Mouse (Mus musculus) heart, adult 2 months (tissue): ENCODE measurements around the gene Mrtfa. TPM values are rescaled to one million over a fixed set of nuclear protein-coding genes. Genes with fewer than 3 reads are reported as not detected.

Experiments
- DNase-seq, 2 experiments: peaks; one replicate each; pipeline ENCODE4 v3.0.0; 2021
- H3K27ac ChIP-seq: fragments of 200-600 bp; 2 replicates; pipeline ENCODE4 v1.8.1; 2022
- H3K27me3 ChIP-seq: fragments of 200-500 bp; 2 replicates; pipeline ENCODE4 v1.6.1; 2012; ENCODE audit warnings: mild to moderate bottlenecking, low read length, inconsistent platforms, mixed read lengths; ENCODE audit not compliant: control insufficient read depth, insufficient read depth
- H3K36me3 ChIP-seq: fragments of 200-500 bp; 2 replicates; pipeline ENCODE4 v1.6.1; 2012; ENCODE audit warnings: low read length, inconsistent platforms; ENCODE audit not compliant: control insufficient read depth, insufficient read depth
- H3K4me1 ChIP-seq: fragments of 200-500 bp; 2 replicates; pipeline ENCODE4 v1.6.1; 2011; ENCODE audit warnings: low read length; ENCODE audit not compliant: control insufficient read depth, insufficient read depth
- H3K4me3 ChIP-seq: fragments of 200-600 bp; 2 replicates; pipeline ENCODE4 v1.8.1; 2022
- H3K79me2 ChIP-seq: fragments of 200-500 bp; replicated peaks from 2 replicates; pipeline ENCODE4 v1.6.1; 2012; ENCODE audit warnings: mild to moderate bottlenecking, inconsistent platforms, low read length, moderate library complexity, mixed read lengths; ENCODE audit not compliant: control insufficient read depth, insufficient read depth
- H3K9ac ChIP-seq: fragments of 200-500 bp; 2 replicates; pipeline ENCODE4 v1.6.1; 2012; ENCODE audit warnings: low read depth, mild to moderate bottlenecking, control low read depth, inconsistent platforms, low read length, mixed read lengths
- CTCF ChIP-seq: fragments of 200-600 bp; IDR thresholded peaks from 2 replicates; pipeline ENCODE4 v1.8.1; 2022; ENCODE audit warnings: antibody characterized with exemption, mild to moderate bottlenecking, moderate library complexity
- EP300 ChIP-seq: fragments of 200-500 bp; IDR thresholded peaks from 2 replicates; pipeline ENCODE4 v1.6.1; 2011; ENCODE audit warnings: low read depth, low read length, control low read depth; ENCODE audit not compliant: insufficient read depth
- POLR2A ChIP-seq: fragments of 200-500 bp; IDR thresholded peaks from 2 replicates; pipeline ENCODE4 v1.6.1; 2011; ENCODE audit warnings: mild to moderate bottlenecking, low read depth, low read length, control low read depth; ENCODE audit not compliant: insufficient read depth
- WGBS: fragments of 180-500 bp; shearing (Covaris S2); methylation state at CpG from one replicate; pipeline ENCODE4 v1.1.7; 2018; 5-methylcytosine and 5-hydroxymethylcytosine counted together
- intact Hi-C: fragments of 180-260 bp; cut with DNase I; formaldehyde crosslinking; loops from one replicate; pipeline ENCODE4 v1.15.1; 2025
- polyA plus RNA-seq: library from polyadenylated mRNA; depleted of rRNA; stranded (reverse); fragments of >200 nt; gene quantifications from 2 replicates; pipeline ENCODE4 v1.2.3, GENCODE M21; 2012
- total RNA-seq, 2 experiments: library from RNA; stranded (reverse); gene quantifications; 2 replicates each; pipeline ENCODE4 v1.2.3; 2021

The Mrtfa gene
- total and polyA plus RNA-seq, 3 experiments: 7.2 to 11.0 (median 9.0) TPM

DNA sequence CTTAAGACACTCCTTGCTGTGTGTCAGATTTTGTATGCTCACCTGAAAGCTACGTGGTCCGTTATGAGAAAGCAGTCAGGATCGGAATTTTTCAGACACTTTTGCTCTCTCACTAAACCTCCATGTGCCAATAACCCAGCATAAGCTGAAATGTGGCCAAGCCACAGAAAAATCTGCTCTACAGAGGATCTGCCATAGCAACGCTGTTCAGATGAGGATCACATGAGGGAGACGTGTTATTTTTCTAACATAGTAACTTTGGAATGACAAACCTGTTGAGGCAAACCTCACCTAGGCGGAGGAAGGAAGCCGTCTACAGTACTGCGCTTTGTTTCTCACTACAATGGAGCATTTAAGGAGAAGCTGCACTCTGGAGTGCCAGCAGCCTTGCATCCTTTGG is 60.6 kb downstream of the Mrtfa start:
- Histone ChIP-seq H3K36me3 (no peaks in the 10 kb centered on the region), H3K27me3 (no peaks in the 10 kb centered on the region), H3K27ac (no peak overlapping the region), H3K79me2 (no peaks in the 10 kb centered on the region; the same call in 1 of the 2 replicates), H3K4me1 (no peaks in the 10 kb centered on the region), H3K9ac (no peak overlapping the region), H3K4me3 (no peak overlapping the region)
- TF ChIP-seq POLR2A: no peak
- TF ChIP-seq CTCF: no peak
- no peak for TF ChIP-seq EP300
- no peak for DNase-seq
- 87% methylated on average over 8 of the region's 8 CpGs for WGBS
- intact Hi-C loops: no loop called here

DNA sequence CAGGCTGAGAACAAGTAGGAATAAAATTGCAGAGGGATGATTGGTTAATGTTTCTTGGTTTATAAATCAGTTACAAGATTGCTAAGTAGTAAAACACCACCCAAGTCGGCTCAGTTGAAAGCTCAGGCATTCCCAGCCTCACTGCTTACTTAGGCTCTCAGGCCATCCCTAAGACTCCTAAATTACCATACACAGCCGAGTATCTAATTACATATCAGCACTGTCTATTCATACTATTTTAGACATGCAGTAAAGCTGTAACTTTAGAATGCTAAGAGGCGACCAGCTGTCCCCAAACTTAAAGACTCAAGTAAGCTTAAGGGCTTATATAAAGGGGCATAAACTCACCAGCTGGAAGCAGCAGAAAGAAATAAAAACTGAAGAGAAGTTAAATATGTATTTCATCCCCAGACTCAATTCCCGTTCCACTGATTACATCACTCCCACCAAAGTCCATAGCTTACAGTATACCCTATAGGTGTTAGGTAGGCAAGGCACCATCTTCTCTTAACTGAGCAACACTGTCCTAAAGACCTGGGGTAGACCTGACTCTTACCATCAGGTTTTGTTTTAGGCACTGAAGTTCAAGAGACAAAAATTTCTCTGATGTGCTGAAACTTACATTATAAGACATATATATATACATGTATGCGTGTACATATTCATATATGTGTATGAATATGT is 62.3 kb downstream of the Mrtfa start:
- WGBS: 91% methylated on average over 5 of the region's 5 CpGs
- H3K36me3 ChIP-seq: no peaks in the 10 kb centered on the region
- H3K4me3 ChIP-seq: no peak overlapping the region
- H3K9ac ChIP-seq: no peak overlapping the region
- DNase-seq: no peak
- intact Hi-C loops: no loop called here
- no peak for TF ChIP-seq CTCF
- no peak for TF ChIP-seq EP300
- TF ChIP-seq POLR2A: no peak
- no peaks in the 10 kb centered on the region; the same call in 1 of the 2 replicates for H3K4me1 ChIP-seq
- H3K27me3 ChIP-seq: no peaks in the 10 kb centered on the region
- no peaks in the 10 kb centered on the region; the same call in 1 of the 2 replicates for H3K79me2 ChIP-seq
- H3K27ac ChIP-seq: no peak overlapping the region

DNA sequence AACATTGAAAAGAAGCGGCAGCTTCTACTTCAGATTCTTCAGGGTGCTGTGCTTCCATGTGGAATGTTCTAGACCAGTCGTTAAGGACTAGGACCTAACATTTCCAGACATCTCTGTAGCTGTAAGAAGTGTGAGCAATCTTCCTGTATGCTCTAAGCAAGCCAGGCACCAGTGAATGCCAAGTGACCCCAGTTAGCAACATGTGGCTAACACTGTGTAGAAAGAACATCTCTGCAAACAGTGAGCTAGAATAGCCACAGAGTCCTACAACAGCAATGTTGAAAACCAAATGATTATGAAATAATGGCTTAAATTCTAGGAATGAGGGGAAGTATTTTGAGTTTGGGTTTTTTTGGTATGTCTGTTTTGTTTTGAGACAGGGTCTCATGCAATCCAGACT is 66.3 kb downstream of the Mrtfa start:
- Histone ChIP-seq H3K36me3 (no peaks in the 10 kb centered on the region), H3K27me3 (no peaks in the 10 kb centered on the region), H3K4me3 (no peak overlapping the region), H3K9ac (no peak overlapping the region), H3K27ac (no peak overlapping the region), H3K4me1 (peaks cover 1% of the 10 kb centered on the region; the same call in 1 of the 2 replicates), H3K79me2 (no peaks in the 10 kb centered on the region; the same call in 1 of the 2 replicates)
- intact Hi-C loops: no loop called here
- 94% methylated on average over 2 of the region's 2 CpGs for WGBS
- no peak for DNase-seq
- TF ChIP-seq POLR2A: no peak
- no peak for TF ChIP-seq CTCF
- TF ChIP-seq EP300: no peak

DNA sequence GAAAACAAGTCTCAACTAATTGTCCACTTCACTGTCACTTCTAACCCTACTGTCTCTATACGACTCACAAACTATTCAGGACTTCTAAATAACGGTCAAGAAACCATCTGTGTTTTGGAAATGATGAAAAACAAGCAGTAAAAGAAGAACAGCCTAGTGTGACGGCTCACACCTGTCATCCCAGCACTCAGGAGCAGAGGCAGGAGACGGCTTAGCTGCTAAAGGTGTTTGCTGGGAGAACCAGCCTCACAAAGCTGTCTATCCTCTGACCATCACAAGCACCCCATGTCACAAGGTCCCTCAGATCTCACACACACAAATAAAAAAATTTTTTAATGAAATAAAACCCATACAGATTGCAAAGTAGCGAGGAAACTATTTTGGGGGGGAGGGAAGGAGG is 67.4 kb downstream of the Mrtfa start:
- WGBS: 84% methylated on average over 5 of the region's 5 CpGs
- Histone ChIP-seq H3K9ac (no peak overlapping the region), H3K79me2 (no peaks in the 10 kb centered on the region; the same call in 1 of the 2 replicates), H3K4me3 (no peak overlapping the region), H3K27ac (no peak overlapping the region), H3K36me3 (no peaks in the 10 kb centered on the region), H3K4me1 (peaks cover 1% of the 10 kb centered on the region; the same call in 1 of the 2 replicates), H3K27me3 (no peaks in the 10 kb centered on the region)
- intact Hi-C loops: no loop called here
- DNase-seq: no peak
- no peak for TF ChIP-seq CTCF
- TF ChIP-seq POLR2A: no peak
- TF ChIP-seq EP300: no peak

DNA sequence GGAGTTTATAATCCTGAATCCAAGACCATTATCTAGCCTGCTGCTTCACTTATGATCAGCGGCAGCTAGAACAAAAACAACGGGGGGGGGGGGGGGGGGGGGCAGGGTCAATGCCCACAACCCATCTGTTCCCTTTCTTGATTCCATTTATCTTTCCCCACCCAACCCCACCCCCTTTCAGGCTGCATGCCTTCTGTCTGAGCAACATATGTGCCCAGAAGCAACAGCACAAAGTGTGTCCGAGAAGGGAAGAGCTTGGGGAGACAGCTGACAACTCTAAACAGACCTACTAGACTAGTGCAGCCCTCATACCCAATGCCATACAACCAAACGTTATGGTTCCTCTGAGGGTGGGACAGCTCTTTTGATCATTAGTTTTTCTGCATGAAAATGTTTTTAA is 68.0 kb downstream of the Mrtfa start:
- TF ChIP-seq POLR2A: no peak
- TF ChIP-seq EP300: no peak
- TF ChIP-seq CTCF: no peak
- Histone ChIP-seq H3K4me1 (peaks cover 1% of the 10 kb centered on the region; the same call in 1 of the 2 replicates), H3K4me3 (no peak overlapping the region), H3K9ac (no peak overlapping the region), H3K36me3 (no peaks in the 10 kb centered on the region), H3K27me3 (no peaks in the 10 kb centered on the region), H3K27ac (no peak overlapping the region), H3K79me2 (no peaks in the 10 kb centered on the region; the same call in 1 of the 2 replicates)
- no peak for DNase-seq
- 59% methylated on average over 2 of the region's 4 CpGs for WGBS
- intact Hi-C loops: no loop called here

DNA sequence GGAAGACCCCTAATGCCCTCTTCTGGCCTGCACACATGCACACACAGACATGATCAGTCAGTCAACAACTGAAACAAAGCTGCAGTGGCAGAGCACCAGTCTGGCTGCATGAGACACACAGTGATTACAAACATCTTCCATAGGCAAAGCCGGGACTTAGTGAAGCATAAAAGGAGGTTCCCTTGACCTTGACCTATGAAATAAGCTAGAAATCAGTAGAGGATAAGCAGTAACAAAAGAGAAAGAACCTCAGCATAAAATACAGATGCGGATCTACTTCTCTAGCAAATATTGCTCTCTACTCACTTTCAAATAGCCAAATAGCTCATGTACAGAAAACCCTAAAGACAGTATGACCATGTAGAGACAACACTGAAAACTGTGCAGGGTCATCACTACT is 68.5 kb downstream of the Mrtfa start:
- WGBS: 72% methylated on average over 2 of the region's 2 CpGs
- intact Hi-C loops: no loop called here
- H3K36me3 ChIP-seq: no peaks in the 10 kb centered on the region

More for the DNA sequence above, 68.5 kb downstream of the Mrtfa start:
- TF ChIP-seq POLR2A: no peak
- no peak for TF ChIP-seq CTCF
- TF ChIP-seq EP300: no peak
- Histone ChIP-seq H3K4me3 (no peak overlapping the region), H3K27ac (no peak overlapping the region), H3K4me1 (peaks cover 1% of the 10 kb centered on the region; the same call in 1 of the 2 replicates), H3K79me2 (no peaks in the 10 kb centered on the region; the same call in 1 of the 2 replicates), H3K9ac (no peak overlapping the region), H3K27me3 (no peaks in the 10 kb centered on the region)
- DNase-seq: no peak
